Mouse (Mus musculus) bone marrow, adult 2 months (tissue): ENCODE results near the gene Gzma.

Source experiments
- CTCF ChIP-seq: fragments of 200-500 bp; IDR thresholded peaks from 2 replicates; pipeline ENCODE4 v1.5.1; 2011; ENCODE audit warnings: low read length, control low read depth; ENCODE audit not compliant: control insufficient read depth, insufficient read depth
- POLR2A ChIP-seq: fragments of 200-500 bp; IDR thresholded peaks from 2 replicates; pipeline ENCODE4 v1.6.1; 2011; ENCODE audit warnings: low read depth, mild to moderate bottlenecking, control low read depth, low read length, borderline replicate concordance; ENCODE audit not compliant: control insufficient read depth

GRCm38 (mm10) chr13:113084732-113085131 lies 16.0 kb downstream of the Gzma start:
- no peak for TF ChIP-seq CTCF
- TF ChIP-seq POLR2A, result no peak
